Mouse (Mus musculus) heart, postnatal 36 days (tissue): ENCODE results near the gene Fam189a2. TPM values are rescaled to one million over a fixed set of nuclear protein-coding genes. Genes with fewer than 3 reads are reported as not detected.

Source experiments
- DNase-seq, 2 experiments: peaks; one replicate each; pipeline ENCODE4 v3.0.0; 2021 to 2022
- intact Hi-C: fragments of 180-260 bp; cut with DNase I; formaldehyde crosslinking; loops from one replicate; pipeline ENCODE4 v1.15.1; 2025
- total RNA-seq, 2 experiments: library from RNA; stranded (reverse); gene quantifications; 2 replicates each; pipeline ENCODE4 v1.2.3; 2021

The Fam189a2 gene
- total RNA-seq, 2 experiments from 2014 or later: 55.8 to 62.4 TPM

DNA sequence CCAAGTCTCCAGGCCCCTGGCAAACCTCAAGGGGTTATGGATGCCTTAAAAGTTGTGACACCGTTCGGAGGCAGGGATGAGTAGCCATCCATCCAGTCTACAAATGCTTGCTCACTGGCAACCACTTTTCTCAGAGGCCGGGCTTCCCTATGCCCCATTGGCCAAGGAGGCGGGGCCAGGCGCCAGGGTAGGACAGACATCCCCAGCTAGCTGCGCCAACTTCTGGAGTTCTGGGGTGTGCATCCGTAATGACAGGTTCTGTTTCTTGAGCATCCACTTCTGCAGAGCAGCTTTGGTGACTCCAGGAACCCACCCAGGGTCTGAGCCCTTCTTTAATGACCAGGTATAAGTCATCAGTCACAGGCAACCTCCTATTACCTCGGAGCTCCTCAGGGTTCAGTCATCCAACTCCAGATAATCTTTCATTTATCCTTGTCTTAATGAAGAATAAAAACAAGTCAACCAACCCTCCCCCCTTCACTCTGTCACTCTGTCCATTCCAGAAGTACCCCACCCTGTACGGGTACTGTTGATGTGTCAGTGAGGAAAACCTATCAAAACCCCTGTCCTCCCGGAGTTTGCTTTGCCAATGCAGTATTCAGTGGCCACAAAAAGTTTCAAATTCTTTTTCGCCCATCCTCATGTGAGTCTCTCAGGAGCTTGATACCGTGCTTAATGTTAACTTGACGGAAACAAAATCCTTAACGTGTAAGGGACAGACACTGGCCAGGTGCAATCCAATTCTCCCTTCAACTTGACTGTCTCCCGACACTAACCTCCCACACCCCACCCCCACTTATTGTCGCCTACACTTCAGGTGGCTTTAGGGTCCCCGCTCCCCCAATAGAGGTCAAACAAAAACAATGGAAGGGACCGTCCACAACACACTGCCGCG lies 956 bp downstream of the Fam189a2 start:
- intact Hi-C loops: loop anchor here (2.0 to 10.0 kb wide), 3 partner anchors 57 to 245 kb away; no protein-coding TSS in a partner anchor
- DNase-seq: peak; percentile 55 to 58

- DNase-seq: no peak
- intact Hi-C loops: no loop called here
These were observed 4.9 kb downstream of the Fam189a2 start for GRCm38 (mm10) chr19:24025876-24026275.

DNA sequence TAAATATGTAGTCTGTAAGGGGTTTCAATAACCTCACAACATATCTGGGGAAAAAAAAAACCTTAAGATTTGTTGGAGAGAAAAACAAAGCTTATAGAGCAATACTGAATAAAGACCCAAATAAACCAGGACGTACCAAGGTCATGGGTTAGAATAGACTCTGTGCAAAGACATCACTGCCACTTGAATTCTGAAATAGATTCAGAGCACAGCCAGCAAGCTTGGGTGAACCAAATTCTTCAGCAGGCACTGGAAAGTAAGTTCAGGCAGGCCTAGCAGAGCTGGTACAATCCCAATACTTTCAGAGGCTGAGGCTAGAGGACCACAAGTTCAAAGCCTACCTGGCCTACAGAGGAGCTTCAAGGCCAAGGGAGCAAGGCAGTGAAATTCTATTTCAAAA lies 6.2 kb downstream of the Fam189a2 start:
- DNase-seq: no peak
- intact Hi-C loops: no loop called here

- intact Hi-C loops: no loop called here
- DNase-seq: no peak
These were observed 6.7 kb downstream of the Fam189a2 start for GRCm38 (mm10) chr19:24024131-24024530.

DNA sequence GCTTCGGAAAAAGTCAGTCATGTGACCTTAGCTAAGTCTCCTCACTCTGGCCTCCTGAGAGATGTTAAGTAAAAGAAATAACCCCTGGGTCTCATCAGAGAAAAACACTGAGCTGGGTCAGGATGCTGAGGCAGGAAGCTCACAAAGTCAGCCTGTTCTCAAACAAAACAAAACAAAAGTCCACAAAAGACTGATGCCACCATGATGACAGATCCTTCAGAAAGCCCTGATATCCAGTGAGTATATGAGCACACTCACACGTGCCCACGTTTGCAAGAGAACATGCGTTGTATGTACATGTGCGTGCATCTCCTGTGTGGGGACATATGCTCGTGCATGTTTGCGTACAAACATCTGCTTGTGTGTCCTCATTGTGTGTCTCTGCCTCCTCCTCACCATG lies 7.5 kb downstream of the Fam189a2 start:
- intact Hi-C loops: no loop called here
- no peak for DNase-seq

- intact Hi-C loops: no loop called here
These were observed 8.0 kb downstream of the Fam189a2 start for GRCm38 (mm10) chr19:24022771-24023170.

DNA sequence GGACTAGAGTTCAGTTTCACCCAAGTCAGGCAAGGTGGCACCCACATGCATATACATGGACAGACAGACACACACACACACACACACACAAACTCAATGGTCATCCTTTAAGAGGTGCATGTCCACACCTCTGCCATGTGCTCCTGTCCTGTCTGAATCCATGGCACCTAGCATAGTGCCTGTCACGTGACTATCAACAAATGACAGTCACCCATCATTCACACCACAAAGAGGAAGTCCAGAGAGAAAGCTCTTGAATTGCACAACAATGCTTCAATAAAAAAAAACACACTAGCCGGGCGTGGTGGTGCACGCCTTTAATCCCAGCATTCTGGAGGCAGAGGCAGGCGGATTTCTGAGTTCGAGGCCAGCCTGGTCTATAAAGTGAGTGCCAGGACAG lies 8.5 kb downstream of the Fam189a2 start:
- intact Hi-C loops: no loop called here

More at GRCm38 (mm10) chr19:24022771-24023170, 8.0 kb downstream of the Fam189a2 start:
- DNase-seq: no peak

DNA sequence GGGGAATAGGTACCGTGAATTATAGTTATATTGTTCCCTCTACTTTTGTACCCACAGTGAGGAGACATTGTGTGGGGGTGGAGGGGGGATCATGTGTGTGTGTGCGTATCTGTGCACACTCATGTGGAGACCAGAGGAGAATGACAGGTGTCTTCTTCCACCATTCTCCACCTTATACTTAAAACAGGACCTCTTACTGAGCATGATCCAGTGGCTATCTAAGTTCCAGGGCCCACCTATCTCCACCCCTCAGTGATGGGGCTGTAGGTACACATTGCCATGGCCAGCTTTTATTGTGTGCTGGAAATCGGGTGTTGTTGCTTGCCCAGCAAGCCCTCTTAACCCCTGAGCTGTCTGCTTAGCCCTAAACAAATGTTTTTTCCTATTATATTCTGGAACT lies 10.1 kb downstream of the Fam189a2 start:
- intact Hi-C loops: no loop called here
- DNase-seq: no peak

More for the DNA sequence above, 8.5 kb downstream of the Fam189a2 start:
- DNase-seq: no peak

DNA sequence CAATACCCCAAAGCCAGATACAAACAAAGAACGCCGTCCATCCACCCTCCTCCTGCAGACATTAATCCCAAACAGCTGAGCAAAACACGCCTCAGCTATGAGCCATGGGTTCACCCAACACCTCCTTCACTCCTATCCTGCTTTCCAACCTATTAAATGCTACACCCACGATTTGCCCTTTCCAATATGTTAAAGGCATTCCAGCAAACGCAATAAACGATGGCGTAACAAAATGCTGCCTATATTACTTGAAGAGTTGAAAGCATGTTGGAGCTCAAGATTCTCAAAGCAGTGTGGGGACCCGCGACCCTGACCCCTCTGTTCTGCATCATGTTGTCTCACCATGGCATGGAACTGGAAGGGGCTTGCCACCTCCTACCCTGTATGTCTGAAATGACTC lies 11.2 kb downstream of the Fam189a2 start:
- intact Hi-C loops: no loop called here

DNA sequence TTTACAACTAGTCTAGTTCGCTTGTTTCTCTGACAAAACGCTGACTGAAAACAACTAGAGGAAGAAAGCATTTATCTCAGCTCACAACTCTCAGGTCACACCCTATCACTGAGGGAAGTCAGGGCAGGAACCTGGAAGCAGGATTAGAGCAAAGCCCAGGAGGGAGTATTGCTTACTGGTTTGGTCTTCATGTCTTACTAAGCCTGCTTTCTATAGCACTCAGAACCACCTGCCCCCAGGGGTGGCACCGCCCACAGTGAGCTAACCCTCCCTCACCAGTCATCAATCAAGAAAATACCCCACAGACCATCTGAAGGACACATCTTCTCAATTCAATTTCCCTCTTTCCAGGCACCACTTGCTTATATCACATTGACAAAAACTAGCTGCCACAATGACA lies 12.4 kb downstream of the Fam189a2 start:
- DNase-seq: no peak
- intact Hi-C loops: no loop called here

More for the DNA sequence above, 11.2 kb downstream of the Fam189a2 start:
- no peak for DNase-seq

GRCm38 (mm10) chr19:24017892-24018291 lies 12.9 kb downstream of the Fam189a2 start:
- DNase-seq: peak in 1 of 2 experiments; percentile 37
- intact Hi-C loops: no loop called here

DNA sequence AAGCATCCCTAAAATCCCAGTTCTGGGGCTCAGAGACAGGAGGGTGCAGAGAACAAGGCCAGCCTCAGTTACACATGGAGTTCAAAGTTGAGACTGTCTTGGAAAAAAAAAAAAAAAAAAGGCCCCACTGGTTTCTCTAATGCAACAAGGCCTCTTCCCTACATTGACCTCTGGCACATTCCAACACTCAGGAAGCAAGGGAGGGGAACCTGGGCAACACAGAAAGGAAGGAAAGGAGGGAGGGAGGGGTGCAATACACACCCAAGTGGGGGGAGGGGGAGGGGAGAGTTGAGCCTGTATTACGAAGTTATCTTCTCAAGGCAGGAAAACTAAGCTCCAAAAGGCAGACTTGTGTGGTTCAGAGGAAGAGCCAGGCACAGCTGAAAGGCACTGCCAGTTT lies 13.4 kb downstream of the Fam189a2 start:
- intact Hi-C loops: no loop called here

GRCm38 (mm10) chr19:24016706-24017386 lies 14.0 kb downstream of the Fam189a2 start:
- peak; percentile 63 to 67 for DNase-seq
- intact Hi-C loops: no loop called here

More for the DNA sequence above, 13.4 kb downstream of the Fam189a2 start:
- DNase-seq: peak; percentile 53 to 57

DNA sequence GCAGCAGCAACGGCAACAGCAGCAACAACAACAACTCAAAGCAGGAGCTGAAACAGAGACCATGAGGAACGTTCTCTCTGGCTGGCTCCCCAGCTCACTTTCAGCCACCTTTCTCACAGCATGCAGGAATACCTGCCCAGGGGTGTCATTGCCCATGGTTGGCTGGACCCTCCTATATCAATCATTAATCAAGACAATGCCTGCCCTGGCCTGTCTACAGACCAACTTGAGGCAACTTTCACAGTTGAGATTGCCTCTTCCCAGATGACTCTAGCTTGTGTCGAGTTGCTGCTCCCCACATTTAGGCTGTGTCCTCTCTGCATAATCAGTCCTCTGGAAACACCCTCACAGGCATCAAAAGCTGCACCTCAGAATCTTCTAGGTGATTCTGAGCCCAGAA lies 17.6 kb downstream of the Fam189a2 start:
- intact Hi-C loops: no loop called here
- DNase-seq: no peak

DNA sequence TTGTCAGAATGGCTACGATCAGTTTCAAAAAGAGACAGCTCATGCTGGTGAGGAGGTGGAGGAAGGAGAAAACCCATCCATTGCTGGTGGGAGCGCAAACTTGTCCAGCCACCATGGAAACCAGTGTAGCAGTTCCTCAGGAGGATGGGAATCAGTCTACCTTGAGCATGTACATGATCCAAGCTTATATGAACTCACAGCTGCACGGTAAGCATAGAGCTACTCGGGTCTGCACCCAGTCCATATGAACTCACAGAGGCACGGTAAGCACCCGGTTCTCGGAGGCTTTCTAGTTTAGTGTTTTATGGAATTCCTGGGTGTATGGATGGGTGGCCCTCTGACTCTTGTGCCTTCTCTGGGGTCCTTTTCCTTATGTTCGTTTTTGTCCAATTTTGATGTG lies 18.3 kb downstream of the Fam189a2 start:
- intact Hi-C loops: no loop called here

GRCm38 (mm10) chr19:24007638-24008360 lies 23.0 kb downstream of the Fam189a2 start:
- intact Hi-C loops: no loop called here
- DNase-seq: peak in 1 of 2 experiments; percentile 49

More for the DNA sequence above, 18.3 kb downstream of the Fam189a2 start:
- DNase-seq: no peak

DNA sequence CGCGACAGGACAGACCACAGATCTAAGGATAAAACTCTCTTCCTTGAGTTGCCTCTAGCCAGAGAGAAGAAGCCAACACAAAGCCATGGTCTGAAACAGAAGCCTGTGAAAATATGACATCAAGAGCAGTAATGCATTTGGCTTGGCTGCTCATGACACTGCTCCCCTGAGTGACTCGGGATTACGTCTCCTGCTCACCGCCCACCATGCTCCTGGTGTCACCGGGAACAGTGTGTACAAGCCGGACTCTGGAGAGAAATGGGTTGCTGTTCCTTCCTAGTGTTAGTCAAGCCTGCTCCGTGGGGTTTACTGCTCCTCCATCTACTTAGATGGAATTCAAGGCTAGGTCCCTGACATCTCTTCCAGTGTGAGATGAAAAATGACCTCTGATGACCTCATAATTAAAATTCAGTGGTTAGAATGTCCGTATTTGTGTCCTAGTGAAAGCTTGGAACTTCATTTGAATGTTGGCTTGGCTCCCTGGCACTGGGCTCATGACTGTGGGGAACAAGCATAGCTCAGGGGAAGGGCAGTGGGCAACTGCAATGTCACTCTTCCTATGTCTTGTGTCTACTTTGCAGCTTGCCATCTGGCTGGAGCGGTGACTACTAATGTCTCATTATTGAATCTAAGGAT lies 23.7 kb downstream of the Fam189a2 start:
- no peak for DNase-seq
- intact Hi-C loops: no loop called here

DNA sequence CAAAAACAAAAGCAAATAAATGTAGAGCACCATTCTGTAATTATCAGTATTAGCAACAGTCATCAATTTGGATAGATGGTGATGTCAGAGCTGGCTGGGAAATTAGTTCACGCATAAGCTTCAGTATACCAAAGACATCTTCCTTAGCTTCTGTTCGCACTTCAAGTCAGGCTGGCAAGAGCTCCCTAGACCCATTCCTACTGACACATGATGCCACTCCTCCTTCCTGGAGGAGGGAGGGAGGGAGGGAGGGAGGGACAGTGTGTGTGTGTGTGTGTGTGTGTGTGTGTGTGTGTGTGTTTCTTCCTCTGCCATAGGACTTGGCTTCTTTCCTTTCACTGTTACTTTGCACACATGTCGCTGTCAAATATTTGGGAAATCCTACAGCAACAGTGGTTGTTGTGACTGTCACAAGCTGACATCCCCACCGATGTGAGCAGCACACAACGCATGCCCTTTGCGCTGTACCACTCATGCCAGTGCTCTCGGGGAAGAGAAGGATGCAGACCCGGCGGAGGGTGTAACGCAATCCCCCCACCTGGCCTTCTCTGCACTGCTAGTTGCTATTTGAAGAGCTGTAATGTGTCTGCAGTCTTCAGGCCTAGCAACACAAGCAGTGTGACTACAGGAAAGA lies 34.9 kb downstream of the Fam189a2 start:
- no peak for DNase-seq
- intact Hi-C loops: loop anchor here (2.0 kb wide), 1 partner anchor 37 kb away; no protein-coding TSS in a partner anchor

- DNase-seq: no peak
- intact Hi-C loops: no loop called here
These were observed 42.7 kb downstream of the Fam189a2 start for GRCm38 (mm10) chr19:23988166-23988565.

GRCm38 (mm10) chr19:23987291-23987690 lies 43.5 kb downstream of the Fam189a2 start:
- DNase-seq: peak in 1 of 2 experiments; percentile 11

More at GRCm38 (mm10) chr19:23987291-23987690, 43.5 kb downstream of the Fam189a2 start:
- intact Hi-C loops: no loop called here
